ENCODE assay signal across 8 mouse cellular contexts in genomic region chr4:146239252-146240244, GRCm38 (mm10).
A peak's percentile ranks its signal among the peaks of the same experiment; 100 is the strongest.
DNase-seq lines count a peak whose midpoint lies in the region; ATAC-seq and TF ChIP-seq lines count a peak whose summit lies in the region.
"Not testable (repeated sequence)": the region's sequence is repeated elsewhere in the genome, so short reads cannot be mapped to it uniquely, and the experiment has no call there.

No protein-coding gene starts in this region.

- not testable (repeated sequence) for H3K4me2 ChIP-seq in embryonic facial prominence, embryonic 12.5 days (replicated peaks); forebrain, embryonic 16.5 days (ENCODE audit: low read length); heart, postnatal 0 days (ENCODE audit: low read depth, low read length); intestine, embryonic 14.5 days (ENCODE audit: low read length); limb, embryonic 13.5 days (replicated peaks); lung, embryonic 14.5 days; midbrain, embryonic 14.5 days (ENCODE audit: low read length); stomach, embryonic 15.5 days

- ATAC-seq in embryonic facial prominence, embryonic 12.5 days (ENCODE audit: insufficient number of reproducible peaks, insufficient read depth, low FRiP score, low TSS enrichment) = peak; percentile 82; the same call in 1 of the 2 replicates
- ATAC-seq in forebrain, embryonic 16.5 days = peak; percentile 38; the same call in 1 of the 2 replicates
- peak; percentile 62 for ATAC-seq in heart, postnatal 0 days (ENCODE audit: insufficient read depth, low read depth)
- ATAC-seq in intestine, embryonic 14.5 days (replicated peaks; ENCODE audit: low FRiP score, low TSS enrichment, low read depth) = peak; percentile 99
- peak; percentile 81 for ATAC-seq in limb, embryonic 13.5 days (ENCODE audit: low FRiP score, low read depth)
- ATAC-seq in lung, embryonic 14.5 days (ENCODE audit: insufficient read depth) = peak; percentile 85
- ATAC-seq in midbrain, embryonic 14.5 days (ENCODE audit: low FRiP score, low TSS enrichment) = peak; percentile 76
- ATAC-seq in stomach, embryonic 15.5 days (ENCODE audit: insufficient read depth, low FRiP score, low read depth) = peak; percentile 77; the same call in 1 of the 2 replicates

- H3K9ac ChIP-seq in embryonic facial prominence, embryonic 12.5 days; forebrain, embryonic 16.5 days (replicated peaks; ENCODE audit: low read depth, low read length); heart, postnatal 0 days (replicated peaks; ENCODE audit: low read depth, low read length); intestine, embryonic 14.5 days (ENCODE audit: low read length); limb, embryonic 13.5 days; lung, embryonic 14.5 days; midbrain, embryonic 14.5 days (replicated peaks; ENCODE audit: low read length); stomach, embryonic 15.5 days: not testable (repeated sequence)

- not testable (repeated sequence) for H3K27ac ChIP-seq in embryonic facial prominence, embryonic 12.5 days; forebrain, embryonic 16.5 days (ENCODE audit: low read length); heart, postnatal 0 days (ENCODE audit: low read depth); intestine, embryonic 14.5 days (ENCODE audit: low read depth); limb, embryonic 13.5 days; lung, embryonic 14.5 days (ENCODE audit: low read depth); midbrain, embryonic 14.5 days (replicated peaks; ENCODE audit: low read depth, low read length); stomach, embryonic 15.5 days

- H3K36me3 ChIP-seq in embryonic facial prominence, embryonic 12.5 days; forebrain, embryonic 16.5 days (ENCODE audit: control insufficient read depth, insufficient read depth); heart, postnatal 0 days (replicated peaks; ENCODE audit: control insufficient read depth, insufficient read depth, low read length); intestine, embryonic 14.5 days (ENCODE audit: control insufficient read depth, insufficient read depth, low read length); limb, embryonic 13.5 days; lung, embryonic 14.5 days (ENCODE audit: insufficient read depth); midbrain, embryonic 14.5 days (ENCODE audit: control insufficient read depth, insufficient read depth, low read length); stomach, embryonic 15.5 days: not testable (repeated sequence)

- H3K9me3 ChIP-seq in embryonic facial prominence, embryonic 12.5 days; forebrain, embryonic 16.5 days (ENCODE audit: control insufficient read depth, low read length); heart, postnatal 0 days (replicated peaks; ENCODE audit: control insufficient read depth, low read length); intestine, embryonic 14.5 days (ENCODE audit: control insufficient read depth, low read length); limb, embryonic 13.5 days; lung, embryonic 14.5 days (ENCODE audit: low read depth, low read length); midbrain, embryonic 14.5 days (ENCODE audit: control insufficient read depth, low read length); stomach, embryonic 15.5 days: not testable (repeated sequence)

- not testable (repeated sequence) for DNase-seq in heart, postnatal 0 days (ENCODE audit: low spot score); intestine, embryonic 14.5 days (ENCODE audit: low spot score); lung, embryonic 14.5 days; midbrain, embryonic 14.5 days

- WGBS in embryonic facial prominence, embryonic 12.5 days = 3% methylated on average over 30 of the region's 113 CpGs
- 3% methylated on average over 19 of the region's 113 CpGs for WGBS in forebrain, embryonic 16.5 days
- 2% methylated on average over 16 of the region's 113 CpGs for WGBS in heart, postnatal 0 days
- 2% methylated on average over 18 of the region's 113 CpGs for WGBS in intestine, embryonic 14.5 days
- 3% methylated on average over 29 of the region's 113 CpGs for WGBS in limb, embryonic 13.5 days
- WGBS in lung, embryonic 14.5 days = 2% methylated on average over 19 of the region's 113 CpGs
- 7% methylated on average over 19 of the region's 113 CpGs for WGBS in midbrain, embryonic 14.5 days
- 5% methylated on average over 26 of the region's 113 CpGs for WGBS in stomach, embryonic 15.5 days

- not testable (repeated sequence) for H3K4me3 ChIP-seq in embryonic facial prominence, embryonic 12.5 days; forebrain, embryonic 16.5 days (replicated peaks; ENCODE audit: low read length); heart, postnatal 0 days (ENCODE audit: low read depth, low read length); intestine, embryonic 14.5 days (ENCODE audit: low read depth, low read length); limb, embryonic 13.5 days; lung, embryonic 14.5 days (ENCODE audit: low read depth, low read length); midbrain, embryonic 14.5 days (replicated peaks; ENCODE audit: low read depth, low read length); stomach, embryonic 15.5 days (replicated peaks)

- not testable (repeated sequence) for TF ChIP-seq CTCF in heart, postnatal 0 days (IDR thresholded peaks at IDR 0.05; ENCODE audit: low read depth); lung, embryonic 14.5 days (IDR thresholded peaks at IDR 0.05; ENCODE audit: low read depth)

- H3K27me3 ChIP-seq in embryonic facial prominence, embryonic 12.5 days; forebrain, embryonic 16.5 days (replicated peaks; ENCODE audit: control insufficient read depth, insufficient read depth, low read length); heart, postnatal 0 days (ENCODE audit: control insufficient read depth, insufficient read depth, low read length); intestine, embryonic 14.5 days (replicated peaks; ENCODE audit: control insufficient read depth, insufficient read depth, low read length); limb, embryonic 13.5 days; lung, embryonic 14.5 days (ENCODE audit: insufficient read depth, low read length); midbrain, embryonic 14.5 days (ENCODE audit: control insufficient read depth, insufficient read depth, low read length); stomach, embryonic 15.5 days (replicated peaks): not testable (repeated sequence)

- H3K4me1 ChIP-seq in embryonic facial prominence, embryonic 12.5 days; forebrain, embryonic 16.5 days (replicated peaks; ENCODE audit: control insufficient read depth, insufficient read depth, low read length); heart, postnatal 0 days (ENCODE audit: control insufficient read depth, insufficient read depth); intestine, embryonic 14.5 days (replicated peaks; ENCODE audit: control insufficient read depth, insufficient read depth, low read length); limb, embryonic 13.5 days; lung, embryonic 14.5 days (ENCODE audit: insufficient read depth); midbrain, embryonic 14.5 days (ENCODE audit: control insufficient read depth, insufficient read depth, low read length); stomach, embryonic 15.5 days: not testable (repeated sequence)

- not testable (repeated sequence) for TF ChIP-seq EP300 in heart, postnatal 0 days (IDR thresholded peaks at IDR 0.05; ENCODE audit: low read depth)

Comparison
In these comparisons a context has a peak if more than half of its experiments do, and no peak if none do; other contexts are left out.
1. ATAC-seq: peak in every context shown above with its lines; median percentile 99 in intestine, embryonic 14.5 days; 85 in lung, embryonic 14.5 days; 82 in embryonic facial prominence, embryonic 12.5 days; 81 in limb, embryonic 13.5 days; 77 in stomach, embryonic 15.5 days; 76 in midbrain, embryonic 14.5 days; 62 in heart, postnatal 0 days; 38 in forebrain, embryonic 16.5 days.